Mouse (Mus musculus) myocyte (in vitro differentiated cells): ENCODE measurements around the gene Eed. TPM values are rescaled to one million over a fixed set of nuclear protein-coding genes. Genes with fewer than 3 reads are reported as not detected.

Source experiments
- H3K27me3 ChIP-seq: one replicate; pipeline ENCODE4 v1.6.1; 2011; ENCODE audit not compliant: control insufficient read depth, insufficient read depth, insufficient read length
- H3K36me3 ChIP-seq: one replicate; pipeline ENCODE4 v1.6.1; 2011; ENCODE audit not compliant: control insufficient read depth, insufficient read depth
- H3K4me2 ChIP-seq: one replicate; pipeline ENCODE4 v1.6.1; 2011; ENCODE audit warnings: low read depth, control low read depth
- H3K4me3 ChIP-seq: one replicate; pipeline ENCODE4 v1.5.1; 2011; ENCODE audit warnings: mild to moderate bottlenecking, control low read depth, moderate library complexity
- H3K79me2 ChIP-seq: one replicate; pipeline ENCODE4 v1.6.1; 2011; ENCODE audit not compliant: control insufficient read depth, insufficient read depth
- H3ac ChIP-seq: one replicate; pipeline ENCODE4 v1.6.1; 2011; ENCODE audit not compliant: control insufficient read depth, insufficient read length
- CEBPB ChIP-seq: IDR thresholded peaks from 2 replicates; pipeline ENCODE4 v1.6.1; 2011; ENCODE audit warnings: mild to moderate bottlenecking, moderate library complexity; ENCODE audit not compliant: poor library complexity, insufficient read depth, severe bottlenecking
- E2F4 ChIP-seq: IDR thresholded peaks from one replicate; pipeline ENCODE4 v1.6.1; 2011; ENCODE audit warnings: mild to moderate bottlenecking, control low read depth, moderate library complexity; ENCODE audit not compliant: insufficient read depth
- MAX ChIP-seq: IDR thresholded peaks from one replicate; pipeline ENCODE4 v1.6.1; 2011; ENCODE audit warnings: low read depth, mild to moderate bottlenecking, control low read depth
- MYOD1 ChIP-seq, 3 experiments: IDR thresholded peaks; one replicate each; pipeline ENCODE4 v1.6.1; 2011; ENCODE audit warnings: control low read depth in 2 of 3, low read depth in 2 of 3, mild to moderate bottlenecking in 2 of 3, moderate library complexity in 1 of 3; ENCODE audit not compliant: insufficient read length in 2 of 3, control insufficient read depth in 1 of 3
- MYOG ChIP-seq, 3 experiments: IDR thresholded peaks; one replicate each; pipeline ENCODE4 v1.6.1; 2011; ENCODE audit warnings: control low read depth in 2 of 3, low read depth in 2 of 3, mild to moderate bottlenecking in 2 of 3; ENCODE audit not compliant: insufficient read length in 2 of 3, control insufficient read depth in 1 of 3, insufficient read depth in 1 of 3
- POLR2A ChIP-seq: IDR thresholded peaks from one replicate; pipeline ENCODE4 v1.6.1; 2011; ENCODE audit warnings: low read depth, mild to moderate bottlenecking, control low read depth, moderate library complexity; ENCODE audit not compliant: insufficient read length
- POLR2AphosphoS2 ChIP-seq: IDR thresholded peaks from one replicate; pipeline ENCODE4 v1.6.1; 2011; ENCODE audit warnings: low read depth, control low read depth; ENCODE audit not compliant: insufficient read length
- REST ChIP-seq: IDR thresholded peaks from one replicate; pipeline ENCODE4 v1.6.1; 2011; ENCODE audit warnings: mild to moderate bottlenecking, control low read depth, moderate library complexity; ENCODE audit not compliant: insufficient read depth, insufficient read length
- SRF ChIP-seq: IDR thresholded peaks from one replicate; pipeline ENCODE4 v1.6.1; 2011; ENCODE audit warnings: low read depth; ENCODE audit not compliant: control insufficient read depth, insufficient read length
- TCF12 ChIP-seq: IDR thresholded peaks from one replicate; pipeline ENCODE4 v1.6.1; 2011; ENCODE audit warnings: mild to moderate bottlenecking, control low read depth; ENCODE audit not compliant: poor library complexity, insufficient read depth, severe bottlenecking
- TCF3 ChIP-seq: IDR thresholded peaks from one replicate; pipeline ENCODE4 v1.6.1; 2011; ENCODE audit warnings: low read depth, control low read depth; ENCODE audit not compliant: insufficient read length
- USF1 ChIP-seq: IDR thresholded peaks from one replicate; pipeline ENCODE4 v1.6.1; 2011; ENCODE audit warnings: low read depth, mild to moderate bottlenecking, control low read depth, moderate library complexity
- polyA plus RNA-seq: library from polyadenylated mRNA; unstranded; fragments of >200 nt; fragmentation: generic; extraction: Trizol; gene quantifications from one replicate; pipeline ENCODE4 v1.2.1, GENCODE M21; 2012; ENCODE audit warnings: missing spikeins

Gene Eed
- polyA plus RNA-seq = 25.7 TPM

DNA sequence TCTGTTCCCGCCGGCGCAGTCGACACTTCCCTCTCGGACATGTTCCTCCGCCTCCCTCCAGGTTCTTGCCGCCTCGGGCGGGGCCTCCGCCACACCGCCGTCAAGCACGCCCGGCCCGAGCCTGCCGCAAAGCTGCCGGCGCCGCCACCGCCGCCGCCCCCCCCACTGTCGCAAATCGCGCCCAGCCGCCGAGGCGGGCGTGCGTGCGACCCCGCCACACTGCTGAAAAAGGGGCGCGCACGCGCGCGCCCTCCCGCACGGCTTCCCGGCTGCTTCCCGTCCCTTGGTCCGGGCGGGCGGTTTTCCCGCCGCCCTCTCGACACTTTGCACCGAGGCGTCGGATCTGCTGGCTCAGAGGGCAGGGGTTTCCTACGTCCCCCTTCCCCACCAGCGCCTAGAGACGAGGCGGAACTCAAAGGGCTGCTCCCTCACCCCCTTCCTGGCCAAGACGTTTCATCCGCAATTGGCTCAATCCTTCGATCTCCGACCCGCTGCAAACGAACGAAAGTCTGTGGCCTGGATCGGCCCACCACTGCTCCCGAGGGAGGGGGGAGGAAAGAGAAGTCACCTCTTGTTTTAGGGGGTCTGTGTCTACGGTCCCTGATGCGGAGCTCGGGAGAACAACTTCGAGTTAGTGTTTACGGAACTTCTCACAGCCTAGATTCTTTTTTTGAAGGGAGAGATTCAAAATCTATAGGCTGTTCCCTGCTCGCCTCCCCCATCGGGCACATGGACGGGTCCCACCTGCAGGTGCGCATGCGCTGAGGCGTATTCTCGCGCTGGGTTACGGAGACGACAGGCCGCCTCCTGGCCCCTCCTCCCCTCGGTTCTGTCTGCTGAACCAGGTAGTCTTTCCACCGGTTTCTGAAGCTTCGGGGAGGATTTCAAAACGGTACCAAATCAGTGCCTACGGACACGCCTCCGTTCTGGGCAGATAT is at the start of gene Eed:
TSS of gene Eed (minus strand) at position 499 of the 938 bp plus-strand sequence.
- H3K36me3 ChIP-seq = peaks cover 6% of the 10 kb centered on the region
- H3K27me3 ChIP-seq = no peaks in the 10 kb centered on the region
- TF ChIP-seq USF1 (no peak), TCF3 (no peak), MYOG (IDR thresholded peaks at IDR 0.05; ENCODE audit: control insufficient read depth in 1 of 3, insufficient read depth in 1 of 3, insufficient read length in 2 of 3, low read depth in 2 of 3) (peak in 1 of 3 experiments; percentile 34), POLR2AphosphoS2 (peak; percentile 81), POLR2A (peak; percentile 71), MAX (no peak), TCF12 (no peak), E2F4 (peak; percentile 28)
- peaks cover 41% of the 10 kb centered on the region for H3K79me2 ChIP-seq
- peak within 1 kb of the TSS; percentile 96 for H3K4me3 ChIP-seq
- H3ac ChIP-seq = peak within 1 kb of the TSS; percentile 91
- H3K4me2 ChIP-seq = peak within 1 kb of the TSS; percentile 88

DNA sequence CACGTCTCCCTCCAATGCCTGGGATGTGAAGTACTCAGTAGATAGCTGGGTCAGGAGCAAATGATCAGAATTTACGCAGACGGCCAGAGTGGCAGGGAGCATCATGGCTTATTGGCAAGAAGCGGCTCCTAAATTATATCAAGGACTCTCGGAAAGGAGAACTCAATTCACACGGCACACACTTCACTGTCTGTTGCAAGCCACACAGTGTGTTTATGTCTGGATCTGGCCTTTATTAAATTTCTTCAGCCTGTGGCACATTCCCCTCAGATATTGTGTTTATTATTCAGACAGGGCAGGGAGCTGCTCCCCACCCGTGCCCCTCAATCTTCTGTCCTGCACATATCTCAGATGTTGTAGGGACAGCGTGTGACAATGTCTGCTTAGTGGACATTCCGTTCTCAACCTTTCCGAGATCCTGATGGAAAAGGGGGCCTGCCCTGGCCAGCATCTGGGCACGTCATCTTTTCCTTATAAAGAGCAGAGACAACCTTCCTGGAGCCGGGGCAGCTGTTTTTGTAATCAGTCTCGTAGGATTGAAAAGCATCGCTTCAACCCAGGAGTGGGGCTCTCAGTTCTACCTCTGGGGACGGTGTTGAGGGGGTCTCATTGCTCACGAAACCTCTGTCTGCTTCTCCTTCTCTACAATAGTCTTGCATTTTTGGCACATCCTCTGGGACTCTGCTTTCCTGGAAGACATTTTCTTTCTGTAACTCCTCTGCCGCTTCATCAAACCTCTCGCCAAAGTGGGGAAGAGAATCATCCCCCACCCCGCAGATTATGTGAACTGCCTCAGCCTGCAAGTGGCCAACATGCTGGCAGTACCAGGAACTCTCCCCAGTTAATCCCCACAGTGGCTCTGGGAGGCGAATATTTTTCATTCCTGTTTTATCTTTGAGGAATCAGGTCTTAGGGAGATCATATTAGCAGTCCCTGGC is 49.0 kb upstream of the Eed start:
- H3K79me2 ChIP-seq = no peaks in the 10 kb centered on the region
- H3ac ChIP-seq = no peak overlapping the region
- H3K36me3 ChIP-seq = no peaks in the 10 kb centered on the region
- H3K4me3 ChIP-seq = no peak overlapping the region
- peak overlapping the region; percentile 76 for H3K4me2 ChIP-seq
- TF ChIP-seq MAX = no peak
- TF ChIP-seq POLR2AphosphoS2 = no peak
- no peak for TF ChIP-seq REST
- no peak for TF ChIP-seq MYOD1 (IDR thresholded peaks at IDR 0.05; ENCODE audit: control insufficient read depth in 1 of 3, insufficient read length in 2 of 3, low read depth in 2 of 3)
- no peaks in the 10 kb centered on the region for H3K27me3 ChIP-seq

DNA sequence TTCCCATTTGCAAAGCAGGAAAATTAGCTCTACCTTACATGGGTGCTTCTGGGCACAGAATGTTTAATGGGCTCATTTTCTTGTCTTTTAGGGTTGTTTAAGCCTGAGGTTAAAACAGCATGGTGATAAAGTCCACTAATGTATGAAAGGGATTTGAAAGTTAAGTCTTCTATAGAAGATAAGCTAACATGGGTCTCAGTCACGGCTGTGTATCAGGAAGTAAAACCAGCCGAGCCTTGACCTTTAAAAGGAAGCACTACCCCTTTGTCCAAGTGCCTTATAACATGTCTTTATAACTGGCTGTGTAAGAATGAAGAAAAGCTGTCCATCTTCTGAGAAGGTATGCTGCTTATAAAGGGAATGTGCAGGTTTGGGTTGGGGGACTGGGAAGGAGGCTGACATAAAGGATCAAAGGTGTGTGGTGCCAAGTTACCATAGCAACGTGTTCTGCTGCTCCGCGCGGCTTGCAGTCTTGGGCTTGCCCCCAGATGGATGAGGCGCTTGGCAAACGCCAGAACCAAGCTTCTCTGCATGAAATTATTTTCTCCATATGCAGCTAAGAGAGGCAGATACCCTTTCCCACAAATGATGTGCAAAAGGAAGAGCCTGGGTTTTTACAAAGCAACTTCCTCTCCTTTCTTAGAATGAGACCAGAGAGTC is 48.2 kb upstream of the Eed start:
- no peak overlapping the region for H3ac ChIP-seq
- H3K4me3 ChIP-seq = no peak overlapping the region
- H3K36me3 ChIP-seq = no peaks in the 10 kb centered on the region
- no peaks in the 10 kb centered on the region for H3K27me3 ChIP-seq
- no peaks in the 10 kb centered on the region for H3K79me2 ChIP-seq
- no peak overlapping the region for H3K4me2 ChIP-seq
- no peak for TF ChIP-seq MYOG (IDR thresholded peaks at IDR 0.05; ENCODE audit: control insufficient read depth in 1 of 3, insufficient read depth in 1 of 3, insufficient read length in 2 of 3, low read depth in 2 of 3)
- TF ChIP-seq CEBPB = no peak
- no peak for TF ChIP-seq POLR2AphosphoS2
- TF ChIP-seq MAX = no peak
- no peak for TF ChIP-seq MYOD1 (IDR thresholded peaks at IDR 0.05; ENCODE audit: control insufficient read depth in 1 of 3, insufficient read length in 2 of 3, low read depth in 2 of 3)
- no peak for TF ChIP-seq TCF12
- no peak for TF ChIP-seq REST
- TF ChIP-seq POLR2A = no peak
- TF ChIP-seq E2F4 = no peak
- TF ChIP-seq SRF = no peak
- no peak for TF ChIP-seq USF1
- no peak for TF ChIP-seq TCF3

DNA sequence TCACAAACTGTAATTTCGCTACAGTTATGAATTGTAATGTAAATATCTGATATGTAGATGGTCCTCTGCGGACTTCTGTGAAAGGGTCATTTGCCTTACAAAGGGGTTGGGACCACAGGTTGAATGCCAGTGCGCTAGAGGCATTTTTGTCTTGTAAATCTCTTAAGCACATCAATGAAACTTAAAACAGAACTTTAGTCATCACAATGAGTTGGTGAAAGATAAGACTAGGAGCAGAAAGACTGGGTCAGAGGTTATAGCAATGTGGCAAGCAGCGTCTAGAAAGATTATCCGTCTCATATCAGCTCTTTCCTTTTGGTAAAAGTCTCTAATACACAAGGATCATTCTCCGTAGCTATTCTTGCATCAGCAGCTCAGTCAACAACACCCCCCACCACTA is 44.2 kb upstream of the Eed start:
- Histone ChIP-seq H3K79me2 (no peaks in the 10 kb centered on the region), H3K36me3 (no peaks in the 10 kb centered on the region), H3K4me2 (no peak overlapping the region), H3ac (no peak overlapping the region), H3K27me3 (no peaks in the 10 kb centered on the region), H3K4me3 (no peak overlapping the region)
- no peak for TF ChIP-seq SRF
- TF ChIP-seq POLR2A = no peak
- TF ChIP-seq MYOD1 (IDR thresholded peaks at IDR 0.05; ENCODE audit: control insufficient read depth in 1 of 3, insufficient read length in 2 of 3, low read depth in 2 of 3) = no peak
- no peak for TF ChIP-seq REST
- TF ChIP-seq USF1 = no peak
- TF ChIP-seq CEBPB = no peak
- TF ChIP-seq MAX = no peak
- no peak for TF ChIP-seq E2F4
- TF ChIP-seq TCF3 = no peak
- no peak for TF ChIP-seq TCF12
- TF ChIP-seq POLR2AphosphoS2 = no peak
- TF ChIP-seq MYOG (IDR thresholded peaks at IDR 0.05; ENCODE audit: control insufficient read depth in 1 of 3, insufficient read depth in 1 of 3, insufficient read length in 2 of 3, low read depth in 2 of 3) = no peak
